Mouse (Mus musculus) CH12.LX (cell line): ENCODE results near the gene Cpt1a.

ENCODE experiments used
- CHD1 ChIP-seq: IDR thresholded peaks from 2 replicates; pipeline ENCODE4 v1.6.1; 2012; ENCODE audit warnings: low read depth, low read length, improper control_type of control experiment, inconsistent platforms
- MAFK ChIP-seq: IDR thresholded peaks from 2 replicates; pipeline ENCODE4 v1.6.1; 2011; ENCODE audit warnings: low read length, improper control_type of control experiment; ENCODE audit not compliant: insufficient replicate concordance
- MAX ChIP-seq: IDR thresholded peaks from 2 replicates; pipeline ENCODE4 v1.6.1; 2011; ENCODE audit warnings: low read length, improper control_type of control experiment
- USF1 ChIP-seq: IDR thresholded peaks from 2 replicates; pipeline ENCODE4 v1.6.1; 2014; ENCODE audit warnings: low read depth, mild to moderate bottlenecking, inconsistent platforms, low read length, improper control_type of control experiment
- USF2 ChIP-seq: conservative IDR thresholded peaks from 2 replicates; pipeline ENCODE4 v1.6.1; 2011; ENCODE audit warnings: low read depth, low read length, improper control_type of control experiment
- ZMIZ1 ChIP-seq: IDR thresholded peaks from 2 replicates; pipeline ENCODE4 v1.6.1; 2012; ENCODE audit warnings: low read depth, mild to moderate bottlenecking, inconsistent platforms, low read length, improper control_type of control experiment

DNA sequence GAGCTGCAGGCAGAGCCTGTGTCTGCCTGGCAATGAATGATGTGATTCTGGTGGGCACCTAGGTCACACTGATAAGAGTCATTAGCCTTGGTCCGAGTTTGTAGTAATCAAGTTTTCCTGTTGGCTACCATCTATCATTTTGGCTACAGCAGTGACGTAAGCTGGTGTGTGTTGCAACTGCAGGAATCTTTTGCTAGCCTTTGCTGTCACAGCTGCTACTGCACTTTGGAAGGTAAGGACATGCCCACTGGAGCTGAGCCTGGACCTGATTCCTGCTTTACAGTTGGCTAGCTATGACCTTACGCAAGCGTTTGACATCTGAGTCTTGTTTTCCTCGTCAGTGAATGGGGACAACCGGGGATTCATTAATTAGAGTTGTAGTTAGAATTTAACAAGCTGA is 11.1 kb downstream of the Cpt1a start:
- no peak for TF ChIP-seq MAX
- TF ChIP-seq MAFK = no peak
- no peak for TF ChIP-seq ZMIZ1
- no peak for TF ChIP-seq USF1
- TF ChIP-seq USF2 = no peak
- no peak for TF ChIP-seq CHD1
